Mouse (Mus musculus) E14TG2a.4 (cell line): ENCODE measurements around the gene Slc24a2.

Experiments used
- CTCF ChIP-seq: conservative IDR thresholded peaks from 2 replicates; pipeline ENCODE4 v1.5.1; 2014; ENCODE audit warnings: low read length
- NANOG ChIP-seq: IDR thresholded peaks from 2 replicates; pipeline ENCODE4 v1.6.1; 2014; ENCODE audit warnings: borderline replicate concordance, low read length, mixed read lengths

DNA sequence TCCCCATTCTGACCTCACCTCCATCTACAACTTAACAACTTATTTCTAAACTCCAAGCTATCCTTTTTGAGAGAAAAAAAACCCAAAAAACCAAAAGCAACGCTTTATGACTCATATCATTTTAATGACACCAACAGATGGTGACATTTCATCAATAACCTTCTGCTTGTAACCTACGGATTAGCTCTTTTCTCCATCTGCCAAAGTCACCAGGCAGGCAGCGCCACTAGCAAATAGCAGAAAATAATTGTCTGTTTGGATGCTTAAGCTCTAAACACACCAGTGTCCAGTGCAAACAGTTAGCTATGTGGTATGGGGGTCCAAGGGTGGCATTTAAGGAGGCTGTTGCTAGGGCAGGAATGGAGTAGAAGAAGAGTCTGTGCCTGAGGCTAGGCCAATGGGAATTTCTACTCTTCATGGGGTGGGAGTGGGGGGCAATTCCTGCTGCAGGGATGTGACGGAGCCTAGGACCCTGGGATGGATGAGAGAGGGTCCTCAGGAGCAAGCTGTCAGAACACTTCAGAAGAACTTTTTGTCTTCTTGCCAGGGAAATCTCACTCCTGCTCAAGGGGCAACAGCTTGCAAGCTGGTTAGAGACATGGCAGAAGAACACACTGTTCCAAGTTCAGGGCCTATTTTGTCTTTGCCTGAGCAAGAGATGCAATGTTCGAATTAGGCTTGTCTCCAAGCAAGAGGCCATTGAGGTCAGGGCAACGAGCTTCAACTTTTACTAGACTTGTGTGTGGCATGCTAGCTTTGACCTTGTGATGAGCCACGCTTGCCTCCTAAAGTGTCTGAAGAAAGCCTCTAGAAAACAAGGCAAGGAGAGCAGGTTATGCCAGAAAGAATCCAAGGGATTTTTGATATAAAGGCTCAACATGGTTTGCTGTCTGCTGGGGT, 216.3 kb downstream of the Slc24a2 start:
- 0 out of 2 replicates have a peak, but pooled peaks have one; percentile 8 for TF ChIP-seq CTCF
- no peak for TF ChIP-seq NANOG
